Mouse (Mus musculus) midbrain, embryonic 16.5 days (tissue): Measurements from ENCODE around the gene Snx7. TPM values are rescaled to one million over a fixed set of nuclear protein-coding genes. Genes with fewer than 3 reads are reported as not detected.

ENCODE experiments used
- microRNA-seq: library from miRNA; unstranded; fragments of <30 nt; microRNA quantifications from one replicate; pipeline ENCODE4, GENCODE M21; 2017
- polyA plus RNA-seq: library from polyadenylated mRNA; unstranded; fragments of >200 nt; fragmentation: Nextera tagmentation; extraction: Ambion mirVana; gene quantifications from 2 replicates; pipeline ENCODE4 v1.2.1, GENCODE M21; 2015

Snx7 gene
- polyA plus RNA-seq, 1 experiment from 2014 or later, result 10.2 TPM

Small RNAs within 50 kb of the gene (microRNA-seq; reads per million reads assigned to microRNA genes)
- gene Gm24811, result not detected
